Mouse (Mus musculus): ENCODE measurements around the gene Gltpd2.
"Not testable (repeated sequence)": the region's sequence is repeated elsewhere in the genome, so short reads cannot be mapped to it uniquely, and the experiment has no call there.

Gltpd2 gene

DNA sequence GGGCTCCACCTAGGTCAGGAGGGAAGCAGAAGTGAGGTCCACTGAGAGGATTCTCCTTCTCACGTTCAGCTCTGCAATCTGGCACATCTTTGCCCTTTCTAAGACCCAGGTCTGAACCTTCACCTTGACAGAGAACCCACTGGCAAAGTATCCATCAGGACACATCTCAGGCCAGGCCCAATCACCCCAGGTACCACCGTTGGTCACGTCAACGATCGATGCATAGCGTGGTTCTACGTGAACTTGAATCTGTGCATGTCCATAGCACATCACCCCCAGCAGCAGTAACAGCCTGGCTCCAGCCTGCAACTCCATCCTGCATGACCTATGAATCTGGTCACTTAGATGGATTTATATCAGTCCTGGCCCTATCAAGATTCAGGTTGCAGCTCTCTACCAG, 4.7 kb upstream of the Gltpd2 start, which contains the start of gene Vmo1:
Vmo1 (minus strand) TSS at position 329 of the 400 bp plus-strand sequence.
- ATAC-seq (ENCODE audit: insufficient number of reproducible peaks, low FRiP score, low TSS enrichment) = no peak

DNA sequence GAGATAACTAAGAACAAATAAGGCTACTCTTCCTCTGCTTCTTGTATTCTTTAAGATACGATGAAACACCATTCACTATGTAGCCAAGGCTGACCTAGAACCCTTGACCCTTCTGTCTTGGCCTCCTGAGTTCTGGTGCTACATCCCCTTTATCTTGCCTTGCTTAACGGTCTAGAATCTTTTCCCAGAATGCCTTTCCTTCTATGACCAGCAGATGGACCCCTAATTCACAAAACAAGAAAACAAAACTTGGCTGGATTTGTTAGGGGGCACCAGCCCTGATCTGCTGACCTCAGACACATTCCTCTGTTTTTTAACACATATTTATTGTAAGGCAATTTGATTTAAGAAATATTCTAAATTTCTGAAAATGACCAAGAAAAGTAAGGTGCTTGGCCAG, 2.6 kb upstream of the Gltpd2 start:
- ATAC-seq (ENCODE audit: insufficient number of reproducible peaks, low FRiP score, low TSS enrichment) = no peak

DNA sequence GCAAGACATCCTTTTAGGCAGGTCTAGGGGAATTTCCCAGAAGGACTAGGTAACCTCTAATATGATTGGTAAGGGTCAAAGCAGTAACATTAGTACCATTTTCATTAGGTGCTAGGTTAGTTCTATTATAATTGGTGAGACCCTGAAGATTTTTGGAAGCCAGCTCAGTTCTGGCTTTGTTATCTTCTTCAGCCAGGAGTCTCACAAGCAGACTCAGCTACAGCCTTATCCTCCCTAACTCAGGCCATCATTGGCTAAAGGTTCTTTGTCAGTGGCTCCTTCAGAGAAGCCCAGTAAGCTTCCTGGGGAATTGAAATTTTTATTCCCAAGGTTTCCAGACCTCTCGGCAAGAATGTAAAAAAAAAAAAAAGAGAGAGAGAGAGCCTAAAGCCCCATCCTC, 560 bp upstream of the Gltpd2 start:
- no peak for ATAC-seq (ENCODE audit: insufficient number of reproducible peaks, low FRiP score, low TSS enrichment)

DNA sequence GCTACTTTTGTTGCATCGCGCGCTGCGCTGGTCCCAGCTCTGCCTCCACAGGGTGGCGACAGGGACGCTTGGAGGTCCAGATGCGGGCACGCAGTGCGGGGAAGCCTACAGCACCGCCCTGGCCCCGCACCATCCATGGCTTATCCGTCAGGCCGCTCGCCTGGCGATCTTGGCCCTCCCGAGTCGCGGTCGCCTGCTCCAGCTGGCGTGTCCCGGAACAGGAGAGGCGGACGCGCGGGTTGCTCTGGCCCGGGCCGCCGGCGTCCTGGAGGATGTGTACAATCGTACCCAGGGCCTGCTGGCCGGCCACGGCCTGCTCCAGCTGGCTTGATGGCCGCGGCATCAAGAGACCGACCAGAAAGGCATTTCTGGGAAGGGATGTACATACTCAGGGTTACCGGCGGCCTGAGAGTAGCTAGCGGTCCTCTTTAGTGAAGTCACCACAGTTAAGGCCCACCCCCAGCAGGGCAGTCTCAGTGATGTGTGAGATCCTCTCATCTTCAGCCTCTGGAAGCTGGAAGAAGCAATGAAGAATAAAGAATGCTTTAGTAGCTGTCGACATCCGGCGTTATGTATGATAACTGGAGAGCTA, 1.3 kb downstream of the Gltpd2 start:
- no peak for ATAC-seq (ENCODE audit: insufficient number of reproducible peaks, low FRiP score, low TSS enrichment)

DNA sequence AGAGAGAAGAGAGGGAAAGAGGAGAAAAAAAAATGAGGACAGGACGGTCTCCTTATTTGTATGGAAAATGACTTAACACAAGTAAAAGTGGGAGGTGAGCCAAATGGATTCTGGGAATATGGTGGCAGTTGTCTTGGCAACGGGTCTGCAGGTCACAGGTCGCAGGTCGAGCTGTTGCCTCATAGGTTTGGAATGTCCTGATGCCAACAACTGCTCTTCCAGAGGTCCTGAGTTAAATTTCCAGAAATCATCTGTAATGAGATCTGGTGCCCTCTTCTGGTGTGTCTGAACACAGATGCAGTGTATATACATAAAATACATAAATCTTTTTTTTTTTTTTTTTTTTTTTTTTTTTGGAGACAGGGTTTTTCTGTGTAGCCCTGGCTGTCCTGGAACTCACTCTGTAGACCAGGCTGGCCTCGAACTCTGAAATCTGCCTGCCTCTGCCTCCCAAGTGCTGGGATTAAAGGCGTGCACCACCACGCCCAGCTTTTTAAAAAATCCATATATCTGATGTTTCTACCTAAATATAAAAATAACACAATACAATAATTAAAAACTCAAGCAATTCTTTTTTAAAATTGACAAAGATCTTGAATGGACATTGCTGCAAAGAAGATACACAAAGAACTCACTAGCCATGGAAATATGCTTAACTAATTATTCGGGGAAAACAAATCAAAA, 4.5 kb downstream of the Gltpd2 start:
- not testable (repeated sequence) for ATAC-seq (ENCODE audit: insufficient number of reproducible peaks, low FRiP score, low TSS enrichment)

DNA sequence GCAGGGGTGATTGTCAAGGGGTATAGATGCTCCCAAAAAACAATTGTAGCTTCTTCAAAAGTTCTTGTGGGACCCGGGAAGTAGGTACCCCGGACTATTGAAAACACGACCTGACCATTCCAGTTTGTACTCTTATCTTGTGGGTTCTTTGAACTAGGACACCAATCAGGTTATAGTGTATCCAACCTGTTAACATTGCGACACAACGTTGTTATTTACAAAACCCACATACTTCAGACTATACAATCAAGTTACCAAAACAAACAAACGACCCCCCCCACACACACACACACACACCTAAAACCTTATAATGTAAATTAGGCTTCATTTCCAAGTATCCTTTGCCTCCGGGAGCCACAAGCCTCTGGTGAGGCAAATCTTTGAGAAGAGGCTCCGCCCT, 5.8 kb downstream of the Gltpd2 start:
- ATAC-seq (ENCODE audit: insufficient number of reproducible peaks, low FRiP score, low TSS enrichment) = peak; percentile 29; the same call in 1 of the 2 replicates

DNA sequence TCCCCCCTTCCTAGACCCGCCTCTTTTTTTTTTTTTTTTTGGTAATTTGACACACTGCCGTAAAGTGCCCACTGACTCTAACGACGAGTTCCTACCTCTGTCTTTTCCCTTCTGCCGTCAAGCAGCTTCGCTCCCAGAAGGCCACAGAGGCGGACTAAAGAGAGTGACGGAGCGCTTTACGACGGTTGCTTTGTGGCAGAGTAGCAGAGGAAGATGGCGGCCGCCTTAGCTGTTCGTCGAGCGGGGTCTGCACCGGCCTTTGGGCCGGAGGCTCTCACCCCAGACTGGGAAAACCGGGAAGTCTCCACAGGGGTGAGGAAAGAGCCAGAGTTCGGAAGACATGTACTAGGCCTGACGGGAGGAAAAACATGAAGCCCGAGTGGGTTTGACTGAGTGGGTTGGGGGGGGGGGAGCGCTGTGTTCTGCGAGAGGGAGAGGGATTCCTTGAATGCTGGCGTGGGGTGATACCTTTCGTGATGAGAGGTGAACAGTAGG, 6.2 kb downstream of the Gltpd2 start, which contains the start of gene Psmb6:
Psmb6 (plus strand) TSS at position 184 of the 495 bp plus-strand sequence.
- ATAC-seq (ENCODE audit: insufficient number of reproducible peaks, low FRiP score, low TSS enrichment) = peak; percentile 97

DNA sequence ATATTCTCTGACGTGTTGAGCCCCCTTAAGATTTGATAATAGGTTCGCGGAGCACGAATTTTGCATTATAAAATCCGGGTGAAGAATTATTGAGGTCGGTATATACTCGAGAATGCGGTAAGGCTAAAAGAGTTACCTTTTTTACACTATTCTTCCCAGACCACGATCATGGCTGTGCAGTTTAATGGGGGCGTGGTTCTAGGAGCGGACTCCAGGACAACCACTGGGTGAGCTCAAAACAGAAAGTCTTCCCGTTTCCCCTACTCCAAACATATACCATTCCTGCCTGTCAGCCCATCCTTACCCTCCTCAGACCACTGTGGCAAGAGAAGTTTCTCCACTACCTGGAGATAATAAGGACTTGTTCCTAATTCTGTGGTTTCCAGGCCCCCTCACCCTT, 6.7 kb downstream of the Gltpd2 start:
- no peak for ATAC-seq (ENCODE audit: insufficient number of reproducible peaks, low FRiP score, low TSS enrichment)

DNA sequence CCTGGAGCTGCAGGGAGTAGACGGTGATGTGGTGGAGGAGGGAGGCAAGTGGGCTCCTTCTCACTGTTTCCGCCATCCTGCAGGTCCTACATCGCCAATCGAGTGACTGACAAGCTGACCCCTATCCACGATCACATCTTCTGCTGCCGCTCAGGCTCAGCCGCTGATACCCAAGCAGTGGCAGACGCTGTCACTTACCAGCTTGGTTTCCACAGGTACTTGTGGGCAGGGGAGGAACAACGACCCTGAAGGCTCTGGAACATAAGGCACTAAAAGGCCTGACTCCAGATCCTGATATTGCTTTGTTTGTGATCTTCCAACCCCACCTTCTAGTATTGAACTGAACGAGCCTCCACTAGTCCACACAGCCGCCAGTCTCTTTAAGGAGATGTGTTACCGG, 7.2 kb downstream of the Gltpd2 start:
- ATAC-seq (ENCODE audit: insufficient number of reproducible peaks, low FRiP score, low TSS enrichment) = no peak

DNA sequence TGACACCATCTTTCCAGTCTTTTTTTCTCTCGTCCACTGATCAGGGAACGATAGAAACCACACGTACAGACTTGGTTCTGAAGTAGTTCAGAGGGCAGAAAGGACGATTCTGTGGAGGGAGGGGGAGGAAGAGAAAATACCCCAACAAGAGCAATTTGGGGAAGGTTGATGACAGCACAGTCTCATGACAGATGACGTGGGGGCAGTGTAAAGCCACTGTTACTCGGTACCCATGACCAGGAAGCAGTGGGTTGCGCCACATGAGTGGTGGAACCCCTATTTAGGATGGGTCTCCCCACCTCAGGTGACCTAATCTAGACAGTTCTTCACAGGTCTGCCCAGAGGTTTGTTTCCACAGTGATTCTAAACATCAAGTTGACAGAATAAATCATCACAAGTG, 9.6 kb downstream of the Gltpd2 start:
- no peak for ATAC-seq (ENCODE audit: insufficient number of reproducible peaks, low FRiP score, low TSS enrichment)

DNA sequence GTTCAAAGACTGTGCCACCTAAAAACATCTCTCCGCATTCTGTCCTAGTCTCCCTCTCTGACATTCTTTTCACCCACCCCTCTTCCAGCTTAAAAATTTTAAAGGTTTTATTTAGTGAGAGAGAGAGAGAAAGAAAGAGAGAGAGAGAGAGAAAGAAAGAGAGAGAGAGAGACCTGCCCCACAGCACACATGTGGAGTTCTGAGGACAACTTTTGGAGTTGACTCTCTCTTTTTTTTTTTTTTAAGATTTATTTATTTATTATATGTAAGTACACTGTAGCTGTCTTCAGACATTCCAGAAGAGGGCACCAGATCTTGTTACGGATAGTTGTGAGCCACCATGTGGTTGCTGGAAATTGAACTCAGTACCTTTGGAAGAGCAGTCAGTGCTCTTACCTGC, 12.1 kb downstream of the Gltpd2 start:
- ATAC-seq (ENCODE audit: insufficient number of reproducible peaks, low FRiP score, low TSS enrichment) = not testable (repeated sequence)

DNA sequence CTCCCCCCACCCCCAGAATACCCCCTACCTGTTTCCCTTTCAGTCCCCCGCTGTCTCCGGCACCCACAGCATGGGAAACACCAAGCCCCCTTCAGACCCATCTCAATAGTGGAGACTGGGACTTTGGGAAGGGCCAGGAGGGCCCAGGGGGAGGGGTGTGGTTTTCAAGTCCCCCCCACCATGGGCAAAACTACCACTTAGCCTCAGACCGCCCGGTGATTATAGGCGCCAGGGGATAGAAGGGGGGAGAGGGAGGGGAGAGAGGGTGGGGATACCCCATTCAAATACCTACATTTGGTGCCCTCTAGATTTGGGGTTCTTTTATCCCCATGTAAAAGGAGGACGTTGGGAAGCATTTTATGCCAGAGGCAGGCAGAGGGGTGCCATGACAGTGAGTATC, 13.8 kb downstream of the Gltpd2 start, which contains the start of gene Gm40193:
Gm40193 (minus strand) TSS at position 101 of the 400 bp plus-strand sequence.
- no peak for ATAC-seq (ENCODE audit: insufficient number of reproducible peaks, low FRiP score, low TSS enrichment)

DNA sequence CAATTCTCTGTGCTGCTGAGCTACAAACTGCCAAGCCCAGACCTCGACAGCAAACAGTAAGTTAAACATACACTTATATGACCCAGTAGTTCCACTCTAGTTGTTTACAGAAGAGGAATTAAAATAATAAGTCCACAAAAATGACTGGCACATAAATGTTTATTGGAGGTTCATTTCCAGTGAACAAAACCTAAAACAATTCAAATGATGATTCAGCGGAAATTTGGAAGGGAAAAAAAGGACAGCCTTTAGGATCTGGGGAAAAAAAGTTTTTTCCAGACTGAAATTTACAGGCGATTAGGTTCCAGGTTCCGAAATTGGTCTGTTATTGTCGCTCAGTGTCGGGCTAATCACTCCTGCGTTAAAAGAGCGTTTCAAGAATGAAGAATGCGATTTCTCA, 20.4 kb downstream of the Gltpd2 start:
- ATAC-seq (ENCODE audit: insufficient number of reproducible peaks, low FRiP score, low TSS enrichment) = no peak

DNA sequence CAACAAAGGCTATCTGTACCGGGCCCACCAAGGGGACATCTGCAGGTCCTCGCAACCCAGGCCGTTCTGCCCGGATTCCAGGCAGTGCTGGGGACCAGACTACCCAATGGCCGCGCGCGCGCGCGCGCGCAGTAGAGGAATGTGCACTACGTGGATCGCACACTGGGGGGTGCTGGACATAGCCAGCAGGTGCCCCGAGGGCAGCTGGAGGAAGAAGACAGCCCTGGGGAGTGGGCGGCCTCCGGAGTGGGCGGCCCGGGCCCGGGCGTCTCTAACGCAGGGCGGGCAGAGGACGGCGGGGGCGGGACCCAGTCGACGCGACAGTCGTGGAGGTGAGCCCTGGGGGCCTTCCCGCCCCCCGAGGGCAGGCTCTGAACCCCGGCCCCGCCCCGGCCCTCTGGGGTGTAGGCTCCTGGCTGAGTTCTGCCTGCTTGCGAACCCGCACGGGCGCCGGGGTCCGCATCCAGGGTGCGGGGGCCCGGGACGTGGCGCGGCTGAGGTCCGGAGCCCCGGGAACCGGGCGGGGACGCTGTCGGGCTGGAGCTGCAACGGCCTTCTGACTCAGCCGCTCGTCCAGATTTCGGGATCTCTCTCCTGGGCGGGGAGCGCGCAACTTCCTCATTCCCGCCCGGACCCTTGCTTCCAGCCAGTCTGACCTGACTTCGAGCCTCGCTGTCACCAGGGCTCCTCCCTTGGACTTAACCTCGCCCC, 21.0 kb downstream of the Gltpd2 start, which contains the start of gene Pld2:
Pld2 (plus strand) TSS at position 188 of the 711 bp plus-strand sequence.
- ATAC-seq (ENCODE audit: insufficient number of reproducible peaks, low FRiP score, low TSS enrichment) = no peak

DNA sequence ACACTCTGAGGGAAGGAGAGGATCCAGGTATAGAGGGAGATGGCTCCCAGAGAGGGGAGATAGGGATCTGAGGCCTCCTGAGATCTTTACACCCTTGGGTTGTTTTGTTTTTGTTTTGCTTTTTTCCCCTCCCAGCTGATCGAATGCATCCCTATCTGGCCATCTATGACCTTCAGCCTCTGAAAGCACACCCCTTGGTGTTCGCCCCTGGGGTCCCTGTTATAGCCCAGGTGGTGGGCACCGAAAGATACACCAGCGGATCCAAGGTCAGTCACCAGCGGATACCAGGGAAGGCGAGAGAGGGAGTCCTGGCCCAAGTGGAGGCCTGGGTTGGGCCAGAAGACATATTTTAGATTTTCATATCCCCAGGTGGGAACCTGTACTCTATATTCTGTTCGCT, 21.9 kb downstream of the Gltpd2 start:
- no peak for ATAC-seq (ENCODE audit: insufficient number of reproducible peaks, low FRiP score, low TSS enrichment)

DNA sequence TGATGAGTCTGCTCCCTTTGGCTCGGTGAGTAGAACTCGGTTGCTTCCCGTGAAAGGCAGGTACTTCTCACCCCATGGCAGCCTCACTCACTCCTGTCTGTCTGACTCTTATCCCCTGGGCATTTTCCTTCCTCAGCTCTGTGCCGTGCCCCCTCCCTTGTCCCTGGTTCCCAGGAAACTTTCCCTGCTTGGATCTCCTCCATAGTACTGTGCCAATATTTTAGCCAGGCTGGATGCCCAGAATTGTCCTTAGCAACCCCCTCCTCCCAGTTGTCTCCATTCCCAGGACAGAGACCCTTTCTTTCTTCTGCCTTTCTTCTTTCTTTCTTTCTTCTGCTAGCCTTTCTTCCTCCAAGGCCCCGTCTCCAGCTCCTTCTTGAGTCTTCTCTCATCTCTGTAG, 22.4 kb downstream of the Gltpd2 start:
- no peak for ATAC-seq (ENCODE audit: insufficient number of reproducible peaks, low FRiP score, low TSS enrichment)

DNA sequence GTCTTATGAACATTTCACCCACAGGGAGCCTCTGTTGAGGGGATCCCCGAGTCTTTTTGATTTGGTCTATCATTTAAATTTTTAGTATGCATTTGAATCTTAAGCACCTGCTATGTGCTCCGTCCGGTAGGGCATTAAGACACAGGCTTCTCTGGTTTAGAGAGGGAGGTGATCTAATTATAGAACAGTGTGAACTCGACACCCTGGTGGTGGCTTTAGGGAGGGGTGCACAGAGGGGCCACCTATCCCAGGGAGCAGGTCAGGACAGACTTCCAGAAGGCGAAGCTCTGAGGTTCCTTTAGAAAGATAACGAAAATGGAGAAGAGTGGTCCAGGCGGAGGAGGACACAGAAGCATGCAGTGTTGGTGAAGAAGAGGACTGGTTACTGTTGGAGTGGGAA, 25.5 kb downstream of the Gltpd2 start:
- ATAC-seq (ENCODE audit: insufficient number of reproducible peaks, low FRiP score, low TSS enrichment) = no peak

DNA sequence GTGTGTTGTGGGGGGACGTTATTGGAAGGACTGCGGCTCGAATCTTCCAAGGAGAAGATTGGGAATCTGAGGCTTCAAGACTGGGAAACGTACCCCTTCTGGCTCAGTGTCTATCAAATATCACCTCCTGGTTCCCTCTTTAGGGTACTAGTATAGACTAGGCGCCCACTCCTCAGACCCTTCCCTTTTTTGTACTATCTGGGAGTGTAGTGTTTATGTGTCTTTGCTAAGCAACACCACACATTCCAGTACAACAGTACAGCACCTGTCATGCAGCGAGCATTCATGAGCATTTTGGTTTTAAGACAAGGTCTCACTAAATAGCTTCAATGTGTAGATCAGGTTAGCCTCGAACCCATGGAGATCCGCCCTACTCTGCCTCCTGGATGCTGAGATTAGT, 32.5 kb downstream of the Gltpd2 start:
- no peak for ATAC-seq (ENCODE audit: insufficient number of reproducible peaks, low FRiP score, low TSS enrichment)

DNA sequence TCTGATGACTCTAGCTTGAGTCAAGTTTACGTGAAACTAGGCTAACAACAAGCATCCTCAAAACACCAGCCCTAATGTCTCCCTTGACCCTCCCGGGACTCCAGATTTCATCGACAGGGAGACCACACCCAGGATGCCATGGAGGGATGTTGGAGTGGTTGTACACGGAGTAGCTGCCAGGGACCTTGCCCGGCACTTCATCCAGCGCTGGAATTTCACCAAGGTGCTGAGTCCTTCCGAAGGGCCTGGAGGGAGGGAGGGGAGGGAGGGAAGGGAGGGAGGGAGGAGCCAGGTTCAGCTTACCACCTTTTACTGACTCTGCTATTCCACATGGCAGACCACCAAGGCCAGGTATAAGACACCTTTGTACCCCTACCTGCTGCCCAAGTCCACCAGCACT, 34.9 kb downstream of the Gltpd2 start:
- no peak for ATAC-seq (ENCODE audit: insufficient number of reproducible peaks, low FRiP score, low TSS enrichment)

DNA sequence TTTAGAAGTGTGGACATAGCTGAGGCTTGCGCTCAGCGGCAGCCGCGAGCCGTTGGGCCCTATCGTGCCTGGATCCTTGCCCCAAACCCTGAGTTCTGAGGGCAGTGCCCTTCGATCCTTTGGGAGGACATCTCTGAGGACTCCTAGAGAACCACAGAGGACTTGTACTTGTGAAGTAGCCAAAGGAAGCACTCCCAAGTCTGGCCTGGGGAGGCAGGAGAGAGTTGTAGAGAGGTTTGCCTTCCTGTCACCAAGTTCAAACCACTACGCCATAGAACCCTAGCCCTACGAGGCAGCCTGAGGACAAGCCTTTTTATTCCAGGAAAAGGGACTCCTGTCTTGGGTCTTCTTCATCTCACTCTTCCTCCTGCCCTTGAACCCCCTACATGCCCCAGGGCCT, 38.5 kb downstream of the Gltpd2 start:
- ATAC-seq (ENCODE audit: insufficient number of reproducible peaks, low FRiP score, low TSS enrichment) = no peak

DNA sequence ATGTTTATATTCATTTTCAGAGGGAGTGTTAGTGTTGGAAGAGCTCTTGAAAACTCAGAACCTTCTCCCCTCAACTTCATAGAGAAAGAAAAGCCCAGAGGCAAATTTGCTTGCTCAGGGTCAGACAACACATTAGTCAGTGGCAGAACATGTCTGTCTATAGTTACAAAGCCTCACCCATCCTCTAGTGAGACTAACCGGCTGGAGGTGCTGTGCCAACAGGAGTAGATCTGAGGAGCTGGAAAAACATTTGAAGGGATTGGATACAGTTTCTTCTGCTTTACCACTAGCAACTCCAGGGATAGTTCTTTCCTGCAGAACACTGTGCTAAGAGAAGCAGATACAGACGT, 42.9 kb downstream of the Gltpd2 start:
- ATAC-seq (ENCODE audit: insufficient number of reproducible peaks, low FRiP score, low TSS enrichment) = no peak
